Mouse (Mus musculus): ENCODE measurements around the gene Tmco4.

Tmco4 gene

GRCm38 (mm10) chr4:139092356-139093195 is 119.9 kb downstream of the Tmco4 start, which contains the start of gene Nbl1:
Gene Nbl1, minus strand, starts transcription at chr4:139092993.
- no peak for DNase-seq (ENCODE audit: low read depth)

- no peak for DNase-seq (ENCODE audit: low read depth)
Observed at GRCm38 (mm10) chr4:139093196-139093530, 120.5 kb downstream of the Tmco4 start.

- DNase-seq (ENCODE audit: low read depth), result no peak
Observed at GRCm38 (mm10) chr4:139095406-139095805, 122.7 kb downstream of the Tmco4 start.

GRCm38 (mm10) chr4:139096201-139096600 is 123.5 kb downstream of the Tmco4 start:
- no peak for DNase-seq (ENCODE audit: low read depth)

GRCm38 (mm10) chr4:139100326-139100725 is 127.6 kb downstream of the Tmco4 start:
- DNase-seq (ENCODE audit: low read depth), result no peak

GRCm38 (mm10) chr4:139101546-139101945 is 128.9 kb downstream of the Tmco4 start:
- no peak for DNase-seq (ENCODE audit: low read depth)

GRCm38 (mm10) chr4:139105453-139105852 is 132.8 kb downstream of the Tmco4 start:
- no peak for DNase-seq (ENCODE audit: low read depth)
